Mouse (Mus musculus) thymus, postnatal 36 days (tissue): ENCODE measurements around the gene Hoxc10.
A peak's percentile ranks its signal among the peaks of the same experiment; 100 is the strongest.

ENCODE experiments used
- DNase-seq, 2 experiments: peaks; one replicate each; pipeline ENCODE4 v3.0.0; 2022; ENCODE audit warnings: mixed read lengths in 2 of 2

Hoxc10 gene

GRCm38 (mm10) chr15:102969296-102969695, 2.7 kb downstream of the Hoxc10 start:
- no peak for DNase-seq

- no peak for DNase-seq
Observed at GRCm38 (mm10) chr15:102970740-102971139, 4.1 kb downstream of the Hoxc10 start.

GRCm38 (mm10) chr15:102972254-102972653, 5.7 kb downstream of the Hoxc10 start:
- DNase-seq: no peak

- DNase-seq: no peak
Observed at GRCm38 (mm10) chr15:102972753-102973152, 6.2 kb downstream of the Hoxc10 start.

- no peak for DNase-seq
Observed at GRCm38 (mm10) chr15:102975034-102975433, 8.4 kb downstream of the Hoxc10 start.

GRCm38 (mm10) chr15:102975688-102976111, 9.1 kb downstream of the Hoxc10 start:
- DNase-seq: no peak

GRCm38 (mm10) chr15:102976171-102976570, 9.6 kb downstream of the Hoxc10 start, which contains the start of gene Hoxc9:
Hoxc9 (plus strand) TSS chr15:102976439.
- DNase-seq: no peak

GRCm38 (mm10) chr15:102976631-102977422, 10.2 kb downstream of the Hoxc10 start:
- DNase-seq: no peak

- DNase-seq: no peak
Observed at GRCm38 (mm10) chr15:102977423-102977974, 10.9 kb downstream of the Hoxc10 start.

GRCm38 (mm10) chr15:102978615-102979515, 12.3 kb downstream of the Hoxc10 start:
- DNase-seq: no peak

GRCm38 (mm10) chr15:102979936-102980335, 13.3 kb downstream of the Hoxc10 start:
- DNase-seq: no peak

- no peak for DNase-seq
Observed at GRCm38 (mm10) chr15:102980352-102980751, 13.8 kb downstream of the Hoxc10 start.

- DNase-seq: no peak
Observed at GRCm38 (mm10) chr15:102980912-102981311, 14.3 kb downstream of the Hoxc10 start.

GRCm38 (mm10) chr15:102981379-102982288, 15.0 kb downstream of the Hoxc10 start:
- no peak for DNase-seq

GRCm38 (mm10) chr15:102983716-102984115, 17.1 kb downstream of the Hoxc10 start:
- no peak for DNase-seq

GRCm38 (mm10) chr15:102984521-102984920, 17.9 kb downstream of the Hoxc10 start:
- no peak for DNase-seq

- DNase-seq: no peak
Observed at GRCm38 (mm10) chr15:102984925-102985324, 18.3 kb downstream of the Hoxc10 start.

GRCm38 (mm10) chr15:102987124-102987833, 20.7 kb downstream of the Hoxc10 start:
- peak; percentile 60 to 71 for DNase-seq

- DNase-seq: no peak
Observed at GRCm38 (mm10) chr15:102988078-102988477, 21.5 kb downstream of the Hoxc10 start.

GRCm38 (mm10) chr15:102990461-102991397, 24.1 kb downstream of the Hoxc10 start, which contains the start of gene Hoxc8:
Hoxc8 (plus strand) TSS chr15:102990607.
- no peak for DNase-seq
